Mouse (Mus musculus): ENCODE measurements around the gene Wnt16.
"Not testable (repeated sequence)": the region's sequence is repeated elsewhere in the genome, so short reads cannot be mapped to it uniquely, and the experiment has no call there.

Gene Wnt16

DNA sequence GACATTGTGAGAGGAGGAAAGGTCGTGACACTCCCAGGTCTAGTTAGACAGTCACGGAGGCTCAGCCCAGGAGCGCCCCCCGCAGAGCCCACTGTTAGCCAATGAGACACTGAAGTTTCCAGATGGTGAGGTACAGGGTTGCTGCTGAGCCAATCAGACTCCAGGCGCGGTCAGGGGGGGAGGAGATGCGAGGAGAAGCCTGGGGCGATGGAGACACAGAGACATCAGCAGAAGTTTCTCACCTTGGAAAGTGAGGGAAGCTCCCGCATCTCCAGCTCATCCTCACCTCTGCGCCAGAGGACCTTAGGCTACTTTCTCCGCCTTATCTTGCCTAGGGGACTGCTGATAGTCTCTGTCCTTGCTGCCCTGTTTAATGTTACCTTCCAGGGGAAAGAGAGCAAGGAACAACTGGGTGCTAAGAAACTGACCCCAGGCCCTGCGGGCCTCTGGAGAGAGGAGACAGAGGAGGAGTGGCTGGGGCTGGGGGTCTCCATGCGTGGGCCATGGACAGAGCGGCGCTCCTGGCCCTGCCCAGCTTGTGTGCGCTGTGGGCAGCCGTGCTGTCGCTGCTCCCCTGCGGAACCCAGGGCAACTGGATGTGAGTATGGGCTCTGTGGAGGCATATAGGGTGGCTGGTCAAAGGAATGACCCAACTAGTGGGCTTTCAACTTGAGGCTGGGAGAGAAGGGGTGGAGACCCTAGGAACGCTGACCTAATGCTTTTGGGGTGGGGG is at the start of gene Wnt16:
Gene Wnt16 (plus strand): TSS at position 224 of the 733 bp plus-strand sequence.
- DNase-seq: no peak

GRCm38 (mm10) chr6:22243321-22243720 is 44.7 kb upstream of the Wnt16 start:
- DNase-seq: no peak

DNA sequence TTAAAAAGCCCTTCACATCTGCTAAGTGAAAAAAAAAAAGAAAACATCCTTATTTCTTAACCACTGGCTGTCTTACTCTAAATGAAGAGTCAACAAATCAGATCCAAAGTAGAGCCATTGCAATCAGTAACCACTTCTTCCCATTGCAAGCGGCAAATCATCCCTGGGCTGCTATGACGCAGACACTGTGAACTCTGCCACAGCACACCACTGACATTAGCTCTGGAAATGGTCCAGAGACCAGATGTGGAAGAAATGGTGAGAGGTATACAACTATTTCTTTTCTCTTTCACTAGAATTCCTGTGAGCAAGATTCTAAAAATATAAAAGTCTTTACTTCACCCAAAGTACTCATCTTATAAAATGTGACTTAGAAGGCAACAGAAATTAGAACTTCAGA is 41.3 kb upstream of the Wnt16 start:
- no peak for DNase-seq

DNA sequence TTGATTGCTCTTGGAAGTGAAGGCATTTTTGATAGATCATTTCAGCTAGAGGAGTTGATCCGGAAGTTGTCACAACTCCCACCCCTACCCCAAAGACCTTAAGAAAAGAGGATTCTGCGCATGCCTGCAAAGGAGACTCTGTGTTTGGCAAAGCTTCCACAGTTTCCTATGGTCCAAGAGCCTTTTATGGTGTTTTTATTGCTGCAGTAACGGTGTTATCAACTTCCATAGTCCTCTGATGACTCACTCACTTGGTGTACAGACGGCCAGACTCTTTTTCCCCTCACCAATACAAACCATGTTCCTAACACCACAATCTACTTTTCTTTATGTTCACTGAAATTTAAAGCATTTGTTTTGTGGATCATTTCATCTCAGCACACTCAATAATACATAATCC is 29.2 kb upstream of the Wnt16 start:
- no peak for DNase-seq

DNA sequence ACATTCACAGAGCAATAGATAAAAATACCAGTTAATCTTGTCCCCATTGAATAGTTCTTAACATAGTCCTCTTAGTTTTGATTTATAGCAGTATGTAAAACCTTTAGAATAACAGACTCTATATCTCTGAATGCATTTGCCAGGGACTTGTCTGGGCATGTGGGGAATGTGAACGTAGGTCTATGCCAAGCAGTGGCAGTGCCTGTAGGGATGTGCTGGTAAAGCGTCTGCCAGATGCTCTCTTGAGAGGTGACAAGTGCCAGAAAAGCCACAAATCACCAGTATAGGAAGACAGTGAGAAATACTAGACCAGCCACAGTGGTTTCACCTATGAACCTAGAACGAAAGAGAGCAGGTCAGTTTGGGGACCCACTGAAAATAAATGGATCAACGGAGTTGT is 25.5 kb upstream of the Wnt16 start:
- no peak for DNase-seq

DNA sequence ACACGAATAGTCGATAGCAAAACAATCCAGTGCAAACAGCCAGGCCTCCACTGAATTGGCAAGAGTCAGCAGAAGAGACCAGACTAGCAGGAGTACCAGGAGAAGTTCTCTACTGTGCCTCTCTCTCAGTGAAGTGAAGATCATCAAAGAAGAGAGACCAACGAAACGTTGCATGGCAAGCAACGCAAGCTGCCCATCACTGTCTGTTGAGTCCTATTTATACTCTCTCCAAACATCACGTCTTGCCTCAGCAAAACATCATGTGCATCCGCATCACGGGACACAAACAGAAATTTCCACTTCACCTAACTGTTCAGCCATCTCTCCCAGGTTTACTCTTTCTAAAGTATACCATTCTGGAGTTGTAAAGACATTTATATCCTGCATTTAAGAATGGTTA is 23.9 kb upstream of the Wnt16 start:
- not testable (repeated sequence) for DNase-seq

- DNase-seq: no peak
Measured at GRCm38 (mm10) chr6:22266018-22266417, 22.0 kb upstream of the Wnt16 start.

DNA sequence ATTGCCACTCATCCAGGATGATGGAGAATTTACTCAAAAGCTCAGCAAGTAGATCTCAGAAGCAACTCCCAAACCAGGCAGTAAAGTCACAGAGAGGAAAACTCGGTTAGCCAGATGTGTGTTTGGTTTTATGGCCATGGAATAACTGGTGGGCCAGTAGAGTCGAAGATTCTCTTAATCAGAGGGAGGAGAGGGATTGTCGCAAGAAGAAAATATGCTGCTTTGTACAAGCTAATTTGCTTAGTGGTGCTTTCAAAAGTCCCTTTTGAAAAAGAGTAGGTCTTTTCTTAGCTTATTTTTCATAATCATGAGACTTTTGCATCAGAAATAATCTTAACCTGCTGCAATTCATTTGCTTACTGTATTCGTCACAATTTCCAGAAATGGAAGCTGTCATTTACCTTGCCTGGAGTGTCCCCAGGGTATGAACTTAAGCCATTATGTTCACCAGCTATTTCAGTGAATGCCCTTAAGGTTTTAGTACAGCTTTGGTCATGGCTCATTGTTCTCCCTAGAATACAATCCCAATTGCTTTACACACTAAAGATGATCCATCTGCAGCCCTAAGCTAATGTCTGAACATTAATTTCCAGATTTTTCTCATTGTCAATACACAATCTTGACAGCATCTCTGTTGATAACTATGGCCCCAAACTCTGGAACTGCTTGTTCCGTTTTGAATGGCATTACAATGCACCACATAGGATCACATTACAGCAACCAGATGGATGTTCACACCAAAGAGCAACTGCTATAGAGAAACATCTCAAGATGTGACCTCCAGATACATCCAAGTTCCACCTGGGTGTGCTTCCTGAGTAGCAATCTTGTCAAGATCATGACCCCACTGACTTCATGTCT is 20.0 kb upstream of the Wnt16 start:
- no peak for DNase-seq

- no peak for DNase-seq
Measured at GRCm38 (mm10) chr6:22268677-22269076, 19.4 kb upstream of the Wnt16 start.

DNA sequence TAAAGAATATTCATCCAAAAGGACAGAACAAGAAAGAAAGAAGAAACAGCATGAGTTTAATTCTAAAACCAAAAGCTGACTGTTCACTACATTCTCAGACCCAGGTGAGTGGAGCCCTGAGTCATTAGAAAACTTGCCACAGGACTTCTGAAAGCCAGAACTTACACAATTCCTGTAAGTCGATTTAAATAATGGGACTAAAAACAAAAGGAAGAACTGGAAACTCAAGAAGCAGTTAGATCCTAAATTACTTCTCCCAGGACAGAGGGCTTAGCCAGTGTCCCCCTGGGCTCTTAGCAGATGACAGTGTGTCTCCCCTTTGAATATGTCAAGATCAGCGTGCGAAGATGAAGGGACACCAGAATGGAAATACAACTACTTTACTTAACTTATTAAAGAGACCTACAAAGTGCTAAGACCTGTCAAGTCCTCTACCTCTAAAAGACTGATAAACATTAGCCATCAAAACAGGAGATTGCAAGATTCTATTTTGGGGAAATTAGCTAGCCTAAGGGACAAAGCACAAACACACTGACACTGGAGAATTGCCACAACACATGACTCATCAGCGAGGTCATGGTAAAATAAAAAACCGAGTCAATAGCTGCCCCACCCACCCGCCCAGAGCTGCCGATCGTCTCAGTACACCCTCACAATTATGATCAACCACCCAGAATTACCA is 18.0 kb upstream of the Wnt16 start:
- DNase-seq: no peak

DNA sequence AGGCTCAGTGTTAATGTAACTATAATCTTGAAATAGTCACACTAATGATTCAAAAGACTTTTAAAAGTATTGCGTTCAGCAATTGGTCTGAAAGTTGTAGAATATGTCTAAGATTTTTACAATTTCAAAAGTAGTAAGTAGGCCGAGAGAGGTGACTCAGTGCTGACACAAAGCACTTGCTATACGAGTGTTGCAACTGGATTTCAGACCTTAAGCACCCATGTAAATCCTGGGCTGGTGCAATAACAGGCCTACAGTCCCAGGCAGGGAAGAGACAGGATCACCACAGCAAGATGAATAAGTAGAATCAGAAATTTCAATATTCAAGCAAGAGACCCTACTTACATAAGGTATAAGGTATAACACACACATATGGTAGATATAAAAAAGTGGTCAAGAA is 10.1 kb upstream of the Wnt16 start:
- DNase-seq: no peak

DNA sequence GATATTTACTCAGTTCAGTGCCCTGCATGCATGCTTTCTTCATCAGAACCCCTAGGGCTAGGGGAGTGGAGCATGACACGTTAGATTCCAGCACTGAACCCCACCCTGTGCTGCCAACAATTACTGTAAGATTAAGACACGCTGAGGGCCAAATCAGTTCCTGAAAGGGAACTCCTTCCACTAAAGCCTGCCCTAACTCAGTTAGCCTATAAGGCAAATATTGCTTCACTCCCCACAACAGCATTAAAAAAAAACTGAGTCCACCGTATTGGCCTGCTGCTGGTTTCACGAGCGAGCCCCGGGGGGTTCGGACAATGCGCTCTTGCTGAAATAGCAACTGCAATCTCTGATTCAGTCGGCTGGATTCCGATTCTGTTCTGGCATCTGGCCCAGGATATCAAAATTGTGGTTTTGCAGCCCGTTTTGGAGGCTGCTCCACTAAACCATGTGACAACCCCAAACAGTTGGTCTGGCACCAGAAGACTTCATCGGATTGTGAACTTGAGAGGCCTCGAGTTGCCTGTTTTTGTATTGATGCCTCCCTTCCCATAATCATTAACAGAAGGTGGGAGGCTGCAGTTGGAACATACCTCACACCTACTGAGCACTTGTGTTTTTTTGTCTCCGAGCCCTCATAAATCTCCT is 7.7 kb upstream of the Wnt16 start:
- DNase-seq: no peak

DNA sequence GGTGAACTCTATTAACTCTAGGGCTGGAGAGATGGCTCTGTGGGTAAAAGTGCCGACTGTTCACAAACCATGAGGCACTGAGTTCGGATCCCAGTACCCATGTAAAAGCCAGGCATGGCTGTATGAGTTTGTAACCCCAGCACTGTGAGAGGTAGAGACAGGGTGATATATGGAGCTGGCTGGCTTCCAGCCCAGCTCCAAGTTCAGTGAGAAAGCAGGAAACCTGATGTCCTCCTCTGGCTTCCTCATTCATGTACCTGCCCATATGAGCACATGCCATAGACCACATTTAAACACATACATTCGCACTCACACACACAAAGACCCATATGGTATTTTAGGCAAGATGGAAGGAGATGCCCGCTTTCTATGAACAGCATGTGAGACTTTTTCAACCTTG is 5.6 kb upstream of the Wnt16 start:
- no peak for DNase-seq

GRCm38 (mm10) chr6:22288737-22289460 is 872 bp downstream of the Wnt16 start:
- DNase-seq: peak; percentile 14

- DNase-seq: no peak
Measured at GRCm38 (mm10) chr6:22289461-22290021, 1.5 kb downstream of the Wnt16 start.

- no peak for DNase-seq
Measured at GRCm38 (mm10) chr6:22290790-22291189, 2.8 kb downstream of the Wnt16 start.

- DNase-seq: no peak
Measured at GRCm38 (mm10) chr6:22292056-22292455, 4.0 kb downstream of the Wnt16 start.

- DNase-seq: no peak
Measured at GRCm38 (mm10) chr6:22293922-22294321, 5.9 kb downstream of the Wnt16 start.

- no peak for DNase-seq
Measured at GRCm38 (mm10) chr6:22297028-22297427, 9.0 kb downstream of the Wnt16 start.

DNA sequence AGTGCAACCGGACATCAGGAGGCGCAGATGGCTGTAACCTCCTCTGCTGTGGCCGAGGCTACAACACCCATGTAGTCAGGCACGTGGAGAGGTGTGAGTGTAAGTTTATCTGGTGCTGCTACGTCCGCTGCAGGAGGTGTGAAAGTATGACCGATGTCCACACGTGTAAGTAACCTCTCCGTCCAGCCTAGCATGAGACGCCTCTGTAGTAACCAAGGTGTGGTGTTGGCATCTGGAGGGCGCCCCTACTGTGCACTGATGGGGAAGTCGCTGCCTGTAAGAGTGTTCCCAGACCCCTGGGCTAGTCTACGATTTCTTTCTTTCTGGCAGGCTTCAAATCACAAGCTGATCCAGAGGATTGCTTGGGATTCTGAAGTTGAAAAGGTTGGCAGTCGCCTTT is 10.0 kb downstream of the Wnt16 start:
- no peak for DNase-seq

DNA sequence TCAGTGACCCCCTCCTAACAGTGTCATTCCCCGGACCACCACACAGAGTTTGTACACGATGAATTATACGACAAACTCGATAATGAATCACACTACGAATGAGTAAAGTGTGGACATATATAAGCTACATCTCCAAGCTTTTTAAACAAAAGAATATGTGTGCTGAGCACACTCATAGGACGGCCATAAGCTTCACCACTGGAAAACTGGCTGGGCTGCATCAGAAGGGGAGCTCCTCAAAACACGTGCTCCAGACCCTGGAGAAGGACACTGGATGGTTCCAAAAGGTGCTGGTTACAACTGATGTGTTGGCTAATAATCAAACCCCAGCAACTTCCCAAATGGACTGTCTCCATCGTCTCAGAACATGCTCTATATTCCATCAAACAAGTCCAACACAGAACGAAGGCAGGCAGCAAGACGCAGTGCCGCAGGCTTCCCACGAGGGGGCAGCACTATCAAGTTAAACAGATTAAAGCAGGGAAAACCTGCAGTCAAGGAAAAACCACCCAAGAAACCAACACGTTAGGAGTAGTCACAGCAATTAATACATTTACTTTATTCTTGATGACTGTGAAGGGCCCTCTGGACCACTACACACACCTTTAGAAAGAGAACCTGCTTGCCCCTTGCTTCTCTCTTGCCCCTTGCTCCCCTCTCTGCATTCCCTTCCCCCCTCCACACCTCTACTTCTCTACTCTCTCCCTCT is 37.5 kb downstream of the Wnt16 start:
- peak; percentile 80 for DNase-seq
